Mouse (Mus musculus) kidney, adult 9 months (tissue): Measurements from ENCODE around the gene Entpd2.

Source experiments
- DNase-seq: peaks from one replicate; pipeline ENCODE4 v3.0.0; 2022

Entpd2 gene

GRCm38 (mm10) chr2:25430395-25431233 is 34.9 kb downstream of the Entpd2 start:
- DNase-seq: peak; percentile 36

GRCm38 (mm10) chr2:25431308-25431855 is 35.7 kb downstream of the Entpd2 start:
- no peak for DNase-seq

GRCm38 (mm10) chr2:25432326-25433098 is 36.8 kb downstream of the Entpd2 start:
- DNase-seq: no peak

- DNase-seq: no peak
Observed at GRCm38 (mm10) chr2:25433101-25433500, 37.4 kb downstream of the Entpd2 start.

GRCm38 (mm10) chr2:25434292-25434691 is 38.6 kb downstream of the Entpd2 start:
- no peak for DNase-seq

- no peak for DNase-seq
Observed at GRCm38 (mm10) chr2:25436286-25436820, 40.7 kb downstream of the Entpd2 start.

GRCm38 (mm10) chr2:25441067-25441466 is 45.4 kb downstream of the Entpd2 start:
- no peak for DNase-seq

GRCm38 (mm10) chr2:25442682-25443081 is 47.0 kb downstream of the Entpd2 start:
- no peak for DNase-seq
